Mouse (Mus musculus) embryonic facial prominence, embryonic 11.5 days (tissue): ENCODE data around the gene Gm37419. TPM values are rescaled to one million over a fixed set of nuclear protein-coding genes. Genes with fewer than 3 reads are reported as not detected.

ENCODE experiments used
- ATAC-seq: fragments of 200-750 bp; cut with Nextera tagmentation; replicated peaks from 2 replicates; pipeline ENCODE4 v1.8.0; 2017; ENCODE audit warnings: low read depth; ENCODE audit not compliant: insufficient number of reproducible peaks, low FRiP score, low TSS enrichment
- DNase-seq: peaks from one replicate; pipeline ENCODE4 v3.0.0-alpha.2; 2015; ENCODE audit warnings: low spot score
- H3K27ac ChIP-seq: fragments of 300-500 bp; sonication (generic); replicated peaks from 2 replicates; pipeline ENCODE4 v1.5.1; 2014; ENCODE audit warnings: mild to moderate bottlenecking, low read depth, low read length, control low read depth
- H3K27me3 ChIP-seq: fragments of 300-500 bp; sonication (generic); 2 replicates; pipeline ENCODE4 v1.6.1; 2014; ENCODE audit warnings: mild to moderate bottlenecking, low read length, moderate library complexity, mixed read lengths; ENCODE audit not compliant: control insufficient read depth, insufficient read depth
- H3K36me3 ChIP-seq: fragments of 300-500 bp; sonication (generic); replicated peaks from 2 replicates; pipeline ENCODE4 v1.6.1; 2014; ENCODE audit warnings: low read depth, mild to moderate bottlenecking, low read length, moderate library complexity, mixed read lengths; ENCODE audit not compliant: control insufficient read depth, insufficient read depth
- H3K4me1 ChIP-seq: fragments of 300-500 bp; sonication (generic); 2 replicates; pipeline ENCODE4 v1.6.1; 2014; ENCODE audit warnings: low read length, mixed read lengths; ENCODE audit not compliant: control insufficient read depth, insufficient read depth
- H3K4me2 ChIP-seq: fragments of 300-500 bp; sonication (generic); 2 replicates; pipeline ENCODE4 v1.6.1; 2014; ENCODE audit warnings: low read depth, mild to moderate bottlenecking, control low read depth, low read length, moderate library complexity
- H3K4me3 ChIP-seq: fragments of 300-500 bp; sonication (generic); 2 replicates; pipeline ENCODE4 v1.5.1; 2014; ENCODE audit warnings: low read depth, low read length, control low read depth
- H3K9ac ChIP-seq: fragments of 300-500 bp; sonication (generic); replicated peaks from 2 replicates; pipeline ENCODE4 v1.6.1; 2014; ENCODE audit warnings: mild to moderate bottlenecking, control low read depth, low read length
- H3K9me3 ChIP-seq: fragments of 300-500 bp; sonication (generic); replicated peaks from 2 replicates; pipeline ENCODE4 v1.6.1; 2016; ENCODE audit warnings: mild to moderate bottlenecking, low read length, inconsistent platforms, mixed read lengths; ENCODE audit not compliant: control insufficient read depth
- WGBS: fragments of 180-500 bp; shearing (Covaris S2); extraction: QIAGEN DNeasy Blood & Tissue Kit; methylation state at CpG from one replicate; pipeline ENCODE4 v1.1.7; 2014; 5-methylcytosine and 5-hydroxymethylcytosine counted together
- polyA plus RNA-seq: library from polyadenylated mRNA; unstranded; fragments of >200 nt; fragmentation: Nextera tagmentation; extraction: Ambion mirVana; gene quantifications from 2 replicates; pipeline ENCODE4 v1.2.1, GENCODE M21; 2014

Gm37419 gene
- polyA plus RNA-seq, 1 experiment from 2014 or later: not detected

- DNase-seq: no peak
Measured at GRCm38 (mm10) chr16:24014378-24014777, 26.1 kb downstream of the Gm37419 start.

GRCm38 (mm10) chr16:24016273-24016672 lies 28.0 kb downstream of the Gm37419 start:
- DNase-seq (no peak), ATAC-seq (no peak)
- Histone ChIP-seq H3K36me3 (no peaks in the 10 kb centered on the region), H3K4me1 (no peaks in the 10 kb centered on the region), H3K4me2 (no peak overlapping the region), H3K4me3 (no peak overlapping the region), H3K27me3 (no peaks in the 10 kb centered on the region), H3K9me3 (no peaks in the 10 kb centered on the region), H3K9ac (no peak overlapping the region), H3K27ac (no peak overlapping the region)
- 63% methylated on average over 6 of the region's 6 CpGs for WGBS

More at GRCm38 (mm10) chr16:24014378-24014777, 26.1 kb downstream of the Gm37419 start:
- no peaks in the 10 kb centered on the region for H3K4me1 ChIP-seq
- no peak overlapping the region for H3K9ac ChIP-seq
- H3K9me3 ChIP-seq: no peaks in the 10 kb centered on the region
- WGBS: 77% methylated on average over 3 of the region's 3 CpGs
- H3K4me3 ChIP-seq: no peak overlapping the region
- H3K27me3 ChIP-seq: no peaks in the 10 kb centered on the region
- no peak overlapping the region for H3K27ac ChIP-seq
- no peaks in the 10 kb centered on the region for H3K36me3 ChIP-seq
- no peak overlapping the region for H3K4me2 ChIP-seq
- ATAC-seq: no peak

- Histone ChIP-seq H3K4me1 (no peaks in the 10 kb centered on the region), H3K4me2 (no peak overlapping the region), H3K36me3 (no peaks in the 10 kb centered on the region), H3K27me3 (no peaks in the 10 kb centered on the region), H3K9me3 (no peaks in the 10 kb centered on the region), H3K27ac (no peak overlapping the region), H3K9ac (no peak overlapping the region), H3K4me3 (no peak overlapping the region)
- ATAC-seq: no peak
- no peak for DNase-seq
- WGBS: 68% methylated on average over 5 of the region's 5 CpGs
Measured at GRCm38 (mm10) chr16:24016742-24017141, 28.5 kb downstream of the Gm37419 start.

- no peak for ATAC-seq
- Histone ChIP-seq H3K9ac (no peak overlapping the region), H3K27ac (no peak overlapping the region), H3K4me1 (no peaks in the 10 kb centered on the region), H3K4me3 (no peak overlapping the region), H3K36me3 (no peaks in the 10 kb centered on the region), H3K9me3 (no peaks in the 10 kb centered on the region), H3K27me3 (no peaks in the 10 kb centered on the region), H3K4me2 (no peak overlapping the region)
- WGBS: 83% methylated on average over 1 of the region's 1 CpGs
- no peak for DNase-seq
Measured at GRCm38 (mm10) chr16:24021722-24022121, 33.4 kb downstream of the Gm37419 start.

GRCm38 (mm10) chr16:24022605-24023004 lies 34.3 kb downstream of the Gm37419 start:
- no peaks in the 10 kb centered on the region for H3K9me3 ChIP-seq
- no peak for DNase-seq
- no peaks in the 10 kb centered on the region for H3K4me1 ChIP-seq
- no peak for ATAC-seq
- H3K36me3 ChIP-seq: no peaks in the 10 kb centered on the region
- no peak overlapping the region for H3K9ac ChIP-seq
- no peak overlapping the region for H3K4me3 ChIP-seq
- no peak overlapping the region for H3K4me2 ChIP-seq
- H3K27me3 ChIP-seq: no peaks in the 10 kb centered on the region
- H3K27ac ChIP-seq: no peak overlapping the region
- WGBS: 85% methylated on average over 4 of the region's 4 CpGs

- Histone ChIP-seq H3K27me3 (no peaks in the 10 kb centered on the region), H3K4me1 (no peaks in the 10 kb centered on the region), H3K36me3 (no peaks in the 10 kb centered on the region), H3K4me2 (no peak overlapping the region), H3K9ac (no peak overlapping the region), H3K27ac (no peak overlapping the region), H3K9me3 (no peaks in the 10 kb centered on the region), H3K4me3 (no peak overlapping the region)
- WGBS: 74% methylated on average over 7 of the region's 7 CpGs
- DNase-seq: no peak
- no peak for ATAC-seq
Measured at GRCm38 (mm10) chr16:24025442-24025841, 37.2 kb downstream of the Gm37419 start.

- H3K27me3 ChIP-seq: no peaks in the 10 kb centered on the region
- H3K9ac ChIP-seq: no peak overlapping the region
- ATAC-seq (no peak), DNase-seq (no peak)
- no peak overlapping the region for H3K4me2 ChIP-seq
- no peaks in the 10 kb centered on the region for H3K9me3 ChIP-seq
- WGBS: 82% methylated on average over 2 of the region's 2 CpGs
- no peaks in the 10 kb centered on the region for H3K36me3 ChIP-seq
- no peaks in the 10 kb centered on the region for H3K4me1 ChIP-seq
- no peak overlapping the region for H3K4me3 ChIP-seq
- H3K27ac ChIP-seq: no peak overlapping the region
Measured at GRCm38 (mm10) chr16:24029965-24030672, 41.8 kb downstream of the Gm37419 start.

- Histone ChIP-seq H3K27ac (no peak overlapping the region), H3K36me3 (no peaks in the 10 kb centered on the region), H3K9me3 (no peaks in the 10 kb centered on the region), H3K9ac (no peak overlapping the region), H3K4me3 (no peak overlapping the region), H3K27me3 (no peaks in the 10 kb centered on the region), H3K4me2 (no peak overlapping the region), H3K4me1 (no peaks in the 10 kb centered on the region)
- ATAC-seq (no peak), DNase-seq (no peak)
- whole genome bisulfite sequencing: 93% methylated on average over 5 of the region's 5 CpGs
Measured at GRCm38 (mm10) chr16:24033259-24033658, 45.0 kb downstream of the Gm37419 start.
